Mouse (Mus musculus) lung, adult 10 weeks (tissue): Measurements from ENCODE around the gene Mfsd4b3. TPM values are rescaled to one million over a fixed set of nuclear protein-coding genes. Genes with fewer than 3 reads are reported as not detected.

Experiments used
- polyA plus RNA-seq: library from polyadenylated mRNA; stranded (reverse); fragments of 350-450 nt; fragmentation: Illumina TruSeq; extraction: RNeasy Lipid Tissue Mini Kit (QIAGEN cat#74804); gene quantifications from one replicate; pipeline ENCODE4 v1.2.3, GENCODE M21; 2014; ENCODE audit warnings: low read depth, low replicate concordance; ENCODE audit not compliant: insufficient read depth

Gene Mfsd4b3
- 0.81 TPM for polyA plus RNA-seq

DNA sequence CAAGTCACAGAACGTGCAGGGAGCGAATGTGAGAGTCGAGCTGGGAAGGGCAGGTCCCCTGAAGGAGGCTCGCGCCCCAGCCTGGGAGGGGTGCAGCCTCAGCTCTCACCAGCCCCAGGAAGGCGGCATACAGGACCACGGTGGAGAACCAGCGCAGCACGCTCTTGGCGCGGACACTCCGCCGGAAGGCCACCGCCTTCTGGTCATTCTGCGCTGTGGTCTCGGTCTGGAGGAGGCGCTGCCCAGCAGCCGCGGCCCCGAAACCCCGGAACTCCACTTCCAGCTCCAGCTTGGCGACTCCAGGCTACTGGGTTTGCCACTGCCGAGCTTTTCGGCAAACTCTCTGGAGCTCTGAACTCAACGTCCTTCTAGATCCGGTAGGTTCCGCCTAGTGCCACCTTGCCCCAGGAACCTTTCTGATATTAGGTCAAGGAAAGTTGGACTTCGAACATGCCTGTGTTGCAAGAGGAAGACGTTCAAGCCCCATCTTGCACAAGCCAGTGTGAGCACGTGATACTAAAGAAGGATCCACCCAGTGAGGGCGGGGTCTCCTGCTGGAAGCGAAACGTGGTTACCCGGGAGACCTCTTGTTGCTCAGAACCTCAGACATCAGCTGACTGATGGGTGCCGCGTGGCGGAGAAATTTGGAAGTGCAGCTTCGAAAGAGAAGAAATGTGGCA lies at the start of gene Mfsd4b3:
Gene Mfsd4b3, minus strand, starts transcription at position 393 of the 680 bp plus-strand sequence.

DNA sequence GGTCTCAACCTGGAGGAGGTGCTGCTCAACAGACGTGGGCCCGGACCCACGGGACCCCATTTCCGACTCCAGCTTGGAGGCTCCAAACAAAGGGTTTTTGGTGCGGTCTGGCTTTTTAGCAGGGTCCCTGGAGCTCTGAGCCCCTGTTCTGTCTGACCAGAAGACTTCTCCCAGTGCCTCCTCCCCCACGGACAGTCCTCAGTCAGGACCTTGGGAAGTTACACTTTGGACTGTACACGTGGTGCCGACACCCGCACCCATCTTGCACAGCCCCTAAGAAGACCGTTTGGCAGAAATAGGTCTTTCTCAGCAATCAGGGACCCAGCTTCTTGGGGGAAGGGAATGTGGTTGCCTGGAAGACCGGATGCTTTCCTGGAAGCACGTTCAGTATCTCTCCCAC lies 26.5 kb upstream of the Mfsd4b3 start, which contains the start of gene Mfsd4b5:
Gene Mfsd4b5, minus strand, starts transcription at position 181 of the 400 bp plus-strand sequence.

DNA sequence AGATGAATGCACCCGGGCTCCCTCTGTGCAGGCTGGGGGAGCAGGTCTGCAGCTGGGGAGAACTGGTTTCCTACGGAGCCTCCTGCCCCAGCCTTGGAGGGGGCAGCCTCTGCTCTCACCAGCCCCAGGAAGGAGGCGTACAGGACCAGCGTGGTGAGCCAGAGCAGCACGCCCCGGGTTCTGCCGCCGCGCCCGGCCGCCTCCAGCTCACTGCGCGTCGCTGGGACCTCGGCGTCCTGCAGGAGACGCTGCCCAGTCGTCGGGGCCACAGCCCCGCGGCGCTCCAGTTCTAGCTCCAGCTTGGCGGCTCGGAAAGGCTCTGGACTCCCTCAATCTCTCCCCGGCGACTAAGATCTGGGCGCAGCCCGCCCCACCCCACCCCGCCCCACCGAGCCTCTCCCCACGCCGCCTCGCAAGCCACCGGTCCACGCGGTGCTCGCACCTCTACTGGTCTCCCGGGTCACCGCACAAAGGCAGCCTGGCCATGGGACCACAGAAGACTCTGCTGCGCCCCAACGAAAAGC lies 33.3 kb downstream of the Mfsd4b3 start, which contains the start of gene Mfsd4b2:
Gene Mfsd4b2, minus strand, starts transcription at position 308 of the 524 bp plus-strand sequence.

GRCm38 (mm10) chr10:39898874-39899371 lies 61.0 kb downstream of the Mfsd4b3 start, which contains the start of gene Mfsd4b4:
Gene Mfsd4b4, minus strand, starts transcription at chr10:39899238.

Other genes starting within 250 kb of the Mfsd4b3 start
- 10.7 TPM for gene Rev3l, start 228.0 kb downstream of the Mfsd4b3 start, polyA plus RNA-seq
- gene Mfsd4b4, start 60.9 kb downstream of the Mfsd4b3 start, polyA plus RNA-seq, result 1.8 TPM
- not detected for gene Mfsd4b2, start 33.2 kb downstream of the Mfsd4b3 start, polyA plus RNA-seq
- 0.20 TPM for gene Mfsd4b5, start 26.5 kb upstream of the Mfsd4b3 start, polyA plus RNA-seq
- 0.87 TPM for gene Mfsd4b1, start 65.1 kb upstream of the Mfsd4b3 start, polyA plus RNA-seq
- gene Slc16a10, start 182.1 kb upstream of the Mfsd4b3 start, polyA plus RNA-seq, result 5.3 TPM